Mouse (Mus musculus) embryonic facial prominence, embryonic 10.5 days (tissue): ENCODE measurements around the gene Gm17617. TPM values are rescaled to one million over a fixed set of nuclear protein-coding genes. Genes with fewer than 3 reads are reported as not detected.

ENCODE experiments used
- DNase-seq: peaks from one replicate; pipeline ENCODE4 v3.0.0-alpha.2; 2017; ENCODE audit warnings: low spot score
- H3K27ac ChIP-seq: fragments of 300-500 bp; sonication (generic); replicated peaks from 2 replicates; pipeline ENCODE4 v1.5.1; 2016; ENCODE audit warnings: mild to moderate bottlenecking
- H3K27me3 ChIP-seq: fragments of 300-500 bp; sonication (generic); replicated peaks from 2 replicates; pipeline ENCODE4 v1.6.1; 2016; ENCODE audit warnings: low read depth, mild to moderate bottlenecking; ENCODE audit not compliant: poor library complexity, severe bottlenecking
- H3K36me3 ChIP-seq: fragments of 300-500 bp; sonication (generic); replicated peaks from 2 replicates; pipeline ENCODE4 v1.6.1; 2016; ENCODE audit warnings: mild to moderate bottlenecking, moderate library complexity
- H3K4me1 ChIP-seq: fragments of 300-500 bp; sonication (generic); 2 replicates; pipeline ENCODE4 v1.6.1; 2016
- H3K4me3 ChIP-seq: fragments of 300-500 bp; sonication (generic); 2 replicates; pipeline ENCODE4 v1.5.1; 2016; ENCODE audit warnings: mild to moderate bottlenecking, moderate library complexity
- H3K9me3 ChIP-seq: fragments of 300-500 bp; sonication (generic); 2 replicates; pipeline ENCODE4 v1.6.1; 2016; ENCODE audit warnings: mild to moderate bottlenecking
- WGBS: fragments of 180-500 bp; shearing (Covaris S2); methylation state at CpG from one replicate; pipeline ENCODE4 v1.1.7; 2016; 5-methylcytosine and 5-hydroxymethylcytosine counted together
- polyA plus RNA-seq: library from polyadenylated mRNA; unstranded; fragments of >200 nt; fragmentation: Nextera tagmentation; extraction: Ambion mirVana; gene quantifications from 2 replicates; pipeline ENCODE4 v1.2.1, GENCODE M21; 2016

Gm17617 gene
- polyA plus RNA-seq: not detected in 2 replicates

DNA sequence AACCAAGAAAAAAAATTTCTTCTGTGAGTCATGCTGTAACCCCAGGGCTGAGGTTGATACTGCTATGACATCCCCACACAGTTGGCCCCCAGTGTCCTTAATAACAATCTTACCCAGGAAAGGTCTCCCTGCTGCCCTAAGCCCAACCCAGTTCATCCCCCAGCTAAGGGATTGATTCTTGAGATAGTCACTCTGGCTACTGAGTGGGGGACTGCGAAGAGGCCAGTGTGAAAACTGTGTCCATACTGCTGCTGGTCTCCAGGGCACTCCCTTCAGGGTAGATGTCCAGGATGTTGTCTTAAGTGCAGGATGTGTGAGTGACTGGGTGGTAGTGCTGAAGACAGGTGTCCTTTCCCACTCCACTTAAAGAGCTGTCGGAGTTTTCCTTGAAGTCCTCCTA, at the start of gene Gm17617:
Gene Gm17617 (minus strand): TSS at position 101 of the 400 bp plus-strand sequence.
- H3K27me3 ChIP-seq: no peaks in the 10 kb centered on the region
- H3K27ac ChIP-seq: no peak within 1 kb of the TSS
- no peak for DNase-seq
- 93% methylated on average over 2 of the region's 2 CpGs for WGBS
- H3K4me3 ChIP-seq: no peak within 1 kb of the TSS
- H3K9me3 ChIP-seq: no peaks in the 10 kb centered on the region
- peaks cover 59% of the 10 kb centered on the region for H3K36me3 ChIP-seq
- peaks cover 9% of the 10 kb centered on the region; the same call in 1 of the 2 replicates for H3K4me1 ChIP-seq

DNA sequence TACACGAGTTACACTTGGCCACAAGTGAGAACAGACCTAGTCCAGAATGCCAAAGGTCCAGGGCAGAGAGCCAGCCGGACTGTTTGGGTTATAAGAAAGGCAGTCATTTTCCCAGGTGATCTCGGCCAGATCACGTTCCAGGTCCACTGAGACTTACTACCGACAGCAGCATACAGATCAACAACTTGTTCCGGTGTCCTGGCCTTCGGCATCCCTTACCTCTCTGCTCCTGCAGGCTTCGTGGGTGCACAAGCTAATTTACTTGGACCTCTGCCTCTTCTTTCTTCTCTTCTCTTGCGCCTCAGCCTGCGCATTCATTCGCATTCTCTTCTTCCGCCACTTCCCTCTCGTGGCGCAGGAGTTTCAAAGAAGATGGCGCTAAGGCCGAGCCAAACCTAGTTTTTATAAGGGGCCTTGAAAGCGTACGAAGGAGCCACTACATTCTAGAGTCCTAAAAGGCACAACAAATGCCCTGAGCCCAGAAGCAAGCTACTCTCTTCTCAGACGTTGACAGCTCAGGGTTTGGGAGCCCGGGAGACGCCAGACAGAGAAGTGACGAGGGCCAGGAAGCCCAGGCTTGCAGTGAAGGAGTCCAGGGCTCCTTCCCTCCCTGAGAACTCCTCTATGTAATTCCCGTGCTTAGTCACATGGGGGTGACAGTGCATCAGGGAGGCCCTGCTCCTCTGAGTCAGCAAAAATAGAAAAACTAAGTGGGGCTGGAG, 49.0 kb upstream of the Gm17617 start:
- Histone ChIP-seq H3K27me3 (no peaks in the 10 kb centered on the region), H3K27ac (peak overlapping the region; percentile 87), H3K4me1 (peaks cover 12% of the 10 kb centered on the region), H3K4me3 (peak overlapping the region; percentile 58), H3K36me3 (no peaks in the 10 kb centered on the region), H3K9me3 (no peaks in the 10 kb centered on the region)
- WGBS: 3% methylated on average over 23 of the region's 23 CpGs
- peak; percentile 77 for DNase-seq

DNA sequence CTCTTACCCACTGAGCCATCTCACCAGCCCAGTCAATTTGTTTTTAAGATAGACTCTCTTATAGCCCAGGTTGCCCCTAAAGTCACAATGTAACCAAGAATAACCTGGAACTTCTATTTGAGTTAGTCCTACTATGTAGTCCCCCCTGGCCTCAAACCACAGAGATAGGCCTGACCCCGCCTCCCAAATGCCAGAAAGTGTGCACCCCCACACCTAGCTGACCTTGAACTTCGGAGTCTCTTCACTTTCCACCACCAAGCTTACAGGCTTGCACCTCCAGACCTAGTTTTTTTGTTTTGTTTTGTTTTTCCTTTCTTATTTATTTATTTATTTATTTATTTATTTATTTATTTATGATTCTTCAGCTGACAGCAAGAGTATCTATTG, 48.4 kb upstream of the Gm17617 start:
- DNase-seq: no peak
- H3K4me3 ChIP-seq: peak overlapping the region; percentile 58; the same call in 1 of the 2 replicates
- H3K4me1 ChIP-seq: peaks cover 12% of the 10 kb centered on the region
- 70% methylated on average over 2 of the region's 2 CpGs for WGBS
- H3K36me3 ChIP-seq: no peaks in the 10 kb centered on the region
- H3K27ac ChIP-seq: no peak overlapping the region
- H3K9me3 ChIP-seq: no peaks in the 10 kb centered on the region
- no peaks in the 10 kb centered on the region for H3K27me3 ChIP-seq

DNA sequence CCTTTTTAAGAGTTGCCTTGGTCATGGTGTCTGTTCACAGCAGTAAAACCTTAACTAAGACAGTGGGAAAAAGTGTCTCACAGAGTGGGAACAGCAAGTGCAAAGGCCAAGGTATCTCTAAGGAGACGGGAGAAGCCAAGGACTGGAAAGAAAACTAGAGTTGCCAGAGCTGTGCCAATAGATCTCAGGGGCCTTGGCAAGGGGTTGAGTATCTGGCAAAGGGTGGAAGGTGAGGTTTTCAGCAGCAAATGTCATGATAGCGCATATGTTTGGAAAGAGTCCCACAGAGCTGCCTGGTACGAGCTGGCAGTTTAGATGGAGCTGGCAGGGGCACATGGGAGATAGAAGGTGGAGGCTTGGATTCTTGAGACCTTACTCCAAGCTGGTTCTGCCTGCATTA, 46.2 kb upstream of the Gm17617 start:
- DNase-seq: no peak
- no peak overlapping the region for H3K27ac ChIP-seq
- H3K36me3 ChIP-seq: no peaks in the 10 kb centered on the region
- 87% methylated on average over 3 of the region's 3 CpGs for WGBS
- no peaks in the 10 kb centered on the region for H3K27me3 ChIP-seq
- no peak overlapping the region for H3K4me3 ChIP-seq
- no peaks in the 10 kb centered on the region for H3K9me3 ChIP-seq
- H3K4me1 ChIP-seq: peaks cover 14% of the 10 kb centered on the region

DNA sequence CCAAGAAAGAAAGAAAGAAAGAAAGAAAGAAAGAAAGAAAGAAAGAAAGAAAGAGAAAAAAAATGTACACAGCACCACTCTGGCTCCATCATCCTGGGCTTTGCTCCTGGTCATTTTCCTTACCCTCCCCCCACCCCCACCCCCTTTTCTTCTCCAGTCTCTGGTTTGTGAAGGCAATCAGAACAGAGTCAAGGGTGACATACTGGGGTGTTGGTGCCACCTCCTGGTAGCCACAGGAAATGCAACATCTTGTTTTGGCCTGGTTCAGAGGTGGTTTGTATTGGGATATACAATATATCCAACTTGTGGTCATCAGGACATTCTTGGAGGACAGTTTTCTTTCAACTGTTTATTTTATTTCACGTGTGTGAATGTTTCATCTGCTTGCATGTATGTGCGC, 45.2 kb upstream of the Gm17617 start:
- H3K36me3 ChIP-seq: no peaks in the 10 kb centered on the region
- H3K4me1 ChIP-seq: peaks cover 19% of the 10 kb centered on the region
- H3K27ac ChIP-seq: no peak overlapping the region
- no peaks in the 10 kb centered on the region; the same call in 1 of the 2 replicates for H3K27me3 ChIP-seq
- no peaks in the 10 kb centered on the region for H3K9me3 ChIP-seq
- H3K4me3 ChIP-seq: no peak overlapping the region
- peak; percentile 82 for DNase-seq
- 30% methylated on average over 2 of the region's 2 CpGs for WGBS

DNA sequence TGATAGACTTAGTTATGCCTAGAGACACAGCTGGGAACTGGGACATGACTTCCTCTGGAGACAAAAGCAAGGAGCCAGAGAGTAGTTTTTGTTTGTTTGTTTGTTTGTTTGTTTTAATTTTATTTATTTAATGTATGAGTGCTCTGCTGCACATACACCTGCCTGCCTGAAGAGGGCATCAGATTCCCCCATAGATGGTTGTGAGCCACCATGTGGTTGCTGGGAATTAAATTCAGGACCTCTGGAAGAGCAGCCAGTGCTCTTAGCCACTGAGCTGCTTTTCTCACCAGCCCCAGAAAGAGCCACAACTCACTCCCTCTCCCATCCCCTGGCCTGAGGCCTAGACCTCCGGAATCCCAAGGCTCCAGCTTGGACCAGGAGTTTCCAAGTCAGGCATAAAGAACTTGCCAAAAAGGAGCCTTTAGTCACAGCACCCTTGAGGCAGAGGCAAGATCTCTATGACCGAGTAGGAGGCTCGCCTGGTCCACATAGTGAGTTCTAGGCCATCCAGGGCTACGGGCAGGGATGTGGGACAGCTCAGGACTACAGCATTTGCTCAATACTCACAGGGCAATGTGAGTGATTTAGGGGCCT, 44.7 kb upstream of the Gm17617 start:
- no peaks in the 10 kb centered on the region; the same call in 1 of the 2 replicates for H3K27me3 ChIP-seq
- 67% methylated on average over 4 of the region's 4 CpGs for WGBS
- no peak for DNase-seq
- no peak overlapping the region for H3K4me3 ChIP-seq
- no peak overlapping the region for H3K27ac ChIP-seq
- H3K36me3 ChIP-seq: no peaks in the 10 kb centered on the region
- no peaks in the 10 kb centered on the region for H3K9me3 ChIP-seq
- peaks cover 19% of the 10 kb centered on the region for H3K4me1 ChIP-seq

DNA sequence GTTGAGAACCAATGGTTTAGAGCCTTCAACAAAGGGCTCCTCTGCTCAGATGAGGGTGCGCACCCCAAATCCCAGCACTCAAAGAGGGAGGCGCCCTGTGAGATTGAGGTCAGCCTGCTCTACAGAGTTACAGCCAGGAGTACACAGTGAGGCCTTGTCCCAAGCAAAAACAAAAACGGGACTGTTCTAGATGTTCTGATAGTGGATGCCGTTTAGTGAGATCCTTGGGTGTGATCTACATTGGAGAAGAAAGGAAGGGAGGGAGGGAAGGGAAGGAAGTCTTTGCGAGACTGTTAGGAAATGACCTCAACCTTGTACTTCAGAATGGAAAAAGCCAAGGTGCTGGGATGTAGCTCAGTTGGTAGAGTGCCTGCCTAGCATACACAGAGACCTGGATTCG, 42.9 kb upstream of the Gm17617 start:
- no peak overlapping the region for H3K27ac ChIP-seq
- H3K4me3 ChIP-seq: no peak overlapping the region
- no peaks in the 10 kb centered on the region for H3K9me3 ChIP-seq
- no peaks in the 10 kb centered on the region for H3K36me3 ChIP-seq
- H3K4me1 ChIP-seq: peaks cover 27% of the 10 kb centered on the region
- peaks cover 13% of the 10 kb centered on the region; the same call in 1 of the 2 replicates for H3K27me3 ChIP-seq
- DNase-seq: no peak
- 88% methylated on average over 6 of the region's 6 CpGs for WGBS

DNA sequence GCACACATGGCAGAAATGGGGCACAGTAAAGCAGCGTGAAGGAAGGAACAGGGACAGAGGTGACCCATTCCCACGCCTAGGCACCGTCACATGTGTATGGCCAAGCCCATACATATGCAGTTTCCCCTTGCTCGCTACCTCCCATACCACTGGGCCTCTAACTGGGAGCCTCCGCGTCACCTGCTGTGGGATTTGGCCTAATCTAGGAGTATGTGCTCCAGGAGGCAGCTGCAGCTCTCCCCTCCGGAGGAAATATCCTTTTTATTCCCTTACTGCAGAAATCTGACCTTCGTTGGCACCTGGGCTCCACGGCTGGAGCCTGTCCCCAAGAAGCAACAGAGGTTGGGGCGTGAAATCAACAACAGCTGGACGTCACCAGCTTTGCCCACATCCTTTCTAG, 41.0 kb upstream of the Gm17617 start:
- Histone ChIP-seq H3K9me3 (peaks cover 3% of the 10 kb centered on the region; the same call in 1 of the 2 replicates), H3K4me3 (no peak overlapping the region), H3K4me1 (peaks cover 29% of the 10 kb centered on the region), H3K27ac (no peak overlapping the region), H3K36me3 (no peaks in the 10 kb centered on the region), H3K27me3 (peaks cover 13% of the 10 kb centered on the region; the same call in 1 of the 2 replicates)
- 68% methylated on average over 11 of the region's 11 CpGs for WGBS
- DNase-seq: no peak

DNA sequence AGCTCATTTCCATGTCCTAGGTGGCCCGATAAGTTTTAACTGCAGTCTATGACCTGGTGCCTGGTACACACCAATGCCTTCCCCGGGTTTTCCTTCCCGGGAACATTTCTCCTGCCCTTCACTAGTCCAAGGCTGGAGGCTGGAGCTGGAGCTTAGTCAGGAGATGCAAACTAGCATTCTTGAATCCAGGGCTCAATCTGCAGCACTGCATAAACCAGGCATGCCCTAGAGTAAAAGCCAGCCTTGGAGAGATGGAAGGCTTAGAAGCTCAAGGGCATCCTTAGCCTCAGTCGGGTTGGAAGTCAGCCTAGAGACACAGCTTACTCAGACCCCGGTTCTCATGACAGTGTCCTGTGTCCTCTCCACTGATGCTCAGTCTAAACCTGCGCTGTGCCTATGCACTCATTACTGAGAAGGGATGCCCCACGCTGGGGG, 39.0 kb upstream of the Gm17617 start:
- DNase-seq: no peak
- 46% methylated on average over 7 of the region's 7 CpGs for WGBS
- Histone ChIP-seq H3K4me1 (peaks cover 42% of the 10 kb centered on the region), H3K4me3 (peak overlapping the region; percentile 38), H3K27me3 (peaks cover 13% of the 10 kb centered on the region; the same call in 1 of the 2 replicates), H3K27ac (peak overlapping the region; percentile 55; the same call in 1 of the 2 replicates), H3K9me3 (peaks cover 3% of the 10 kb centered on the region; the same call in 1 of the 2 replicates), H3K36me3 (no peaks in the 10 kb centered on the region)

DNA sequence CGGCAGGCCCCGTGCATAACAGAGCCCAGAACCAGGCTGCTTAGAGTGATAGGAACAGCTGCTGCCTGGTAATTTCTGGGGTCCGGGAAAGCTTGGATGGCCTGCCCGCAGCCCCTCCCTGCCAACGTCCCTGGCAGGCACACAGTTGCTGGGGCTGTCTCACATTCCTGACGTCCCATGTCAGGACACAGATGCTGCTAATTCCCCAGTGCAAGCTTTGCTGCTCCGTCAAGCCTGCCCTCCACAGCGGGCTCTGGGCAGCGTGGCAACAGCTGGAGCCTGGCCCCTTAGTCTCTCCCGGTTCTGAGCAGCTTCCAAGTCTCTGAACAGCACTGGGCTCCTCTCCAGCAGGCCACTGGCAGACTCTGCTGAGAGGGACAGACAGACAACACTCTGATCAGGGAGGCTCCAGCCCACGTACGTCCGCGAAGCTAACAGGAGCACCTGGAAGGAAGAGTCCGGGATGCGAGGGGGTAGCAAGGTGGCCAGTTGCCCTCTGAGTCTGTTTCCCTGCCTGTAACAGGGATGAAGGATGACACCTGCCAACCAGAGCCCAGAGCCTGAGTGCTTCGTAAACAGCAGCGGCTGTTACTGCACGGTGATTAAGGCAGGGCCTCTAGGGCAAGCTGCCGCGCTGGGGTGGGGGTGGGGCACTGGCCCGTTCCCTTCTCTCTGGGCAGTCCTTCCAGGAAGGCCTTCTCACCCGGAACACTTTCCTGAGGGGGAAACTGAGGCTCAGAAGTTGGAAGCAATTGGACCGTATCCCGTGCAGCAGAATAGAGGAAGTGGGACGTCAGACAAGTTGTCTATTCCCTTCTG, 38.4 kb upstream of the Gm17617 start:
- Histone ChIP-seq H3K27ac (peak overlapping the region; percentile 55), H3K9me3 (peaks cover 3% of the 10 kb centered on the region; the same call in 1 of the 2 replicates), H3K4me1 (peaks cover 44% of the 10 kb centered on the region), H3K27me3 (peaks cover 13% of the 10 kb centered on the region; the same call in 1 of the 2 replicates), H3K4me3 (peak overlapping the region; percentile 38), H3K36me3 (no peaks in the 10 kb centered on the region)
- peak; percentile 57 for DNase-seq
- WGBS: 18% methylated on average over 26 of the region's 26 CpGs

DNA sequence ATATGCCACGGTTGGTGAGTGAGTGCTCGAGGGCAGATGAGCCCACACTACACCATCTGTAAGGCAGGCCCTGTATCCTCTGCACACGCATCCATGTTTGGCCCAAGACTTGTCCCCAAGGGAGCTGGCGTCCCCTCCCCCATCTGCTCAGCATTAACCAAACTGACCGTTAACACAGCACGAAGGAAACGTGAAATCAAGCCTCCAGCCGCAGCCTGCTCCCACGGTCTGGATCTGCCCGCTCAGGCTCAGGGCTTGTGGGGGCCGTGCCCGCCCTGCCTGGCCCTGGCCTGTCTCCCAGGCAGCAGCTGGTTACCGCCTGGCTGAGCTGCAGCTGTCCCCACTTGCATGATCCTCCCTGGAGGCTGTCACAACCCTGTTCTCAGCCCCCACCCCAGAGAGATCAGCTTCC, 35.6 kb upstream of the Gm17617 start:
- WGBS: 74% methylated on average over 13 of the region's 13 CpGs
- no peaks in the 10 kb centered on the region for H3K36me3 ChIP-seq
- peak; percentile 31 for DNase-seq
- peaks cover 3% of the 10 kb centered on the region; the same call in 1 of the 2 replicates for H3K9me3 ChIP-seq
- H3K27ac ChIP-seq: peak overlapping the region; percentile 26; the same call in 1 of the 2 replicates
- peaks cover 13% of the 10 kb centered on the region; the same call in 1 of the 2 replicates for H3K27me3 ChIP-seq
- H3K4me3 ChIP-seq: no peak overlapping the region
- H3K4me1 ChIP-seq: peaks cover 37% of the 10 kb centered on the region

DNA sequence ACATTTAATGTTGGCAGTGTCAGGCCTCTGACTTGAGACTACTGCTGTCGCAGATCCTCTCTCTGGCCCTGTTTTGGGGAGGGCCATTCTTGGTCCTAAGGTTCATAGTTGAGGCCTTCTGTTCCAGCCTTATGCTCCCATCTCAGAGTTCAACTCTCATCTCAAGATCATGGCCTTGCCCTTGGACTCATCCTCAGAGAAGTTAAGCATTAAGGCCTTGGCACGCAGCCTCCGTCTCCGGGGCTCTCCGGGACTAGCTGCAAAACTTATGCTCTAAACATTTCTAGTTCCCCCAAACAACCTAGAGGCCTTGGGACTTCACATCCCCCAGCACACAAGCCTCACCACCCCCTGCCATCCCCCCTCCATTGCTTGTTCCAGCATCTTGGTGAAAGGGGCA, 34.9 kb upstream of the Gm17617 start:
- no peak for DNase-seq
- 0 out of 2 replicates have a peak overlapping the region, but pooled peaks have one; percentile 26 for H3K27ac ChIP-seq
- H3K4me3 ChIP-seq: no peak overlapping the region
- peaks cover 37% of the 10 kb centered on the region for H3K4me1 ChIP-seq
- WGBS: 98% methylated on average over 5 of the region's 5 CpGs
- no peaks in the 10 kb centered on the region for H3K36me3 ChIP-seq
- H3K9me3 ChIP-seq: peaks cover 3% of the 10 kb centered on the region; the same call in 1 of the 2 replicates
- 0 out of 2 replicates have a peak, but pooled peaks cover 13% of the 10 kb centered on the region for H3K27me3 ChIP-seq
